Mouse (Mus musculus) kidney, embryonic 14.5 days (tissue): ENCODE results near the gene Gprin2. TPM values are rescaled to one million over a fixed set of nuclear protein-coding genes. Genes with fewer than 3 reads are reported as not detected.

Source experiments
- ATAC-seq: fragments of 200-750 bp; cut with Nextera tagmentation; 2 replicates; pipeline ENCODE4 v1.8.0; 2017; ENCODE audit warnings: moderate number of reproducible peaks, mild to moderate bottlenecking, moderate TSS enrichment, moderate library complexity; ENCODE audit not compliant: low FRiP score, low TSS enrichment
- H3K27ac ChIP-seq: fragments of 300-500 bp; sonication (generic); 2 replicates; pipeline ENCODE4 v1.5.1; 2014; ENCODE audit warnings: low read depth, mild to moderate bottlenecking, low read length, moderate library complexity, mixed read lengths
- H3K27me3 ChIP-seq: fragments of 300-500 bp; sonication (generic); 2 replicates; pipeline ENCODE4 v1.6.1; 2014; ENCODE audit warnings: mild to moderate bottlenecking, low read length; ENCODE audit not compliant: control insufficient read depth, insufficient read depth
- H3K36me3 ChIP-seq: fragments of 300-500 bp; sonication (generic); 2 replicates; pipeline ENCODE4 v1.6.1; 2014; ENCODE audit warnings: low read length, mixed read lengths; ENCODE audit not compliant: control insufficient read depth, insufficient read depth
- H3K4me1 ChIP-seq: fragments of 300-500 bp; sonication (generic); 2 replicates; pipeline ENCODE4 v1.6.1; 2014; ENCODE audit warnings: low read length, mixed read lengths; ENCODE audit not compliant: control insufficient read depth, insufficient read depth
- H3K4me2 ChIP-seq: fragments of 300-500 bp; sonication (generic); replicated peaks from 2 replicates; pipeline ENCODE4 v1.6.1; 2014; ENCODE audit warnings: low read depth, mild to moderate bottlenecking, low read length
- H3K4me3 ChIP-seq: fragments of 300-500 bp; sonication (generic); 2 replicates; pipeline ENCODE4 v1.5.1; 2014; ENCODE audit warnings: mild to moderate bottlenecking, low read length
- H3K9ac ChIP-seq: fragments of 300-500 bp; sonication (generic); 2 replicates; pipeline ENCODE4 v1.6.1; 2014; ENCODE audit warnings: low read depth, mild to moderate bottlenecking, low read length, moderate library complexity
- H3K9me3 ChIP-seq: fragments of 300-500 bp; sonication (generic); 2 replicates; pipeline ENCODE4 v1.6.1; 2016; ENCODE audit warnings: low read length; ENCODE audit not compliant: control insufficient read depth
- WGBS: fragments of 180-500 bp; shearing (Covaris S2); extraction: QIAGEN DNeasy Blood & Tissue Kit; methylation state at CpG from one replicate; pipeline ENCODE4 v1.1.7; 2014; 5-methylcytosine and 5-hydroxymethylcytosine counted together
- polyA plus RNA-seq: library from polyadenylated mRNA; unstranded; fragments of >200 nt; fragmentation: Nextera tagmentation; extraction: Ambion mirVana; gene quantifications from 2 replicates; pipeline ENCODE4 v1.2.1, GENCODE M21; 2014

Gene Gprin2
- polyA plus RNA-seq, 1 experiment from 2014 or later: 0.42 TPM

DNA sequence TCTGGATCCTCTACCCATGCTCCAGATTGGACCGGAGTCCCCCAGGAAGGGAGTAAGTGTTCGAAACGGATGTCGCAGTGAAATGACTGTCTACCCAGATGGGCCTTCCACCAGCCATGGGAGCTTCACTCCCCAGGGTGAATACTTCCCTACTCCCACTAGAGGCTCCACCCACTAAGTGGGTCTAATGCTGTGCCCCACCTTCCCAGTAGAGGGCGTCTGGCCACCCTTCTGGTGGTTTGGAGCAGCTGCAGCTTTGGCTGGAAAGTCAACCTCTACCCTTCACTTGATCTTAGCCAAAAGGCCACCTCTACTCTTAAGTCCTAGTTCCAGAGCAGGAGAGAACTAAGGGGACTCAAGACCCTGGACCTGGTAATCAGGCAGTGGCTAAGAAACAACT lies 12.8 kb downstream of the Gprin2 start:
- H3K4me2 ChIP-seq: no peak overlapping the region
- no peak for ATAC-seq
- H3K9ac ChIP-seq: no peak overlapping the region
- no peak overlapping the region for H3K27ac ChIP-seq
- no peaks in the 10 kb centered on the region for H3K4me1 ChIP-seq
- H3K27me3 ChIP-seq: no peaks in the 10 kb centered on the region
- WGBS: 76% methylated on average over 5 of the region's 5 CpGs
- H3K9me3 ChIP-seq: no peaks in the 10 kb centered on the region
- no peak overlapping the region for H3K4me3 ChIP-seq
- H3K36me3 ChIP-seq: no peaks in the 10 kb centered on the region

- no peak overlapping the region for H3K27ac ChIP-seq
- H3K4me1 ChIP-seq: no peaks in the 10 kb centered on the region
- H3K9me3 ChIP-seq: no peaks in the 10 kb centered on the region
- no peak overlapping the region for H3K9ac ChIP-seq
- WGBS: 92% methylated on average over 1 of the region's 1 CpGs
- H3K36me3 ChIP-seq: no peaks in the 10 kb centered on the region
- H3K4me3 ChIP-seq: no peak overlapping the region
- ATAC-seq: no peak
- H3K27me3 ChIP-seq: no peaks in the 10 kb centered on the region
- no peak overlapping the region for H3K4me2 ChIP-seq
Observed at GRCm38 (mm10) chr14:34183101-34183500, 18.4 kb downstream of the Gprin2 start.

DNA sequence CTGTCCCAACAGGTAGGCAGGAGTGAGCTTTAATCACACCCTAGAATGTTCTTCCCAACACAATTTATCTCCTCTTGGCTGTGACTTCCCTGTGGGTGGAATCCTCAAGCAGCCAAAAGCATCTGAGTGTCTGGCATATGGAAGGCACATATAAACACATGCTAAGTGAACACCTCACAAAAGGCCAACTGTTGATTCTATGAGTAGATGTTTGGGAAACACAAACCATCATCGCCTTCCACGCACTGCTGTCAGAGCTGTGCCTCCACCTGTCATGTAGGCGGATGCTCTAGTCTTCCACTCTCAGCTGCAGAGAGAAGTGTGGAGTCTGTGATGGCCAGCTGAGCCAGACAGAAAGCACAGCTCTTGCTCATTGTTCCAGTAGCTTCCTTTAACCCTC lies 22.1 kb downstream of the Gprin2 start:
- H3K36me3 ChIP-seq: no peaks in the 10 kb centered on the region
- H3K27ac ChIP-seq: no peak overlapping the region
- no peak overlapping the region for H3K4me2 ChIP-seq
- no peak overlapping the region for H3K9ac ChIP-seq
- H3K27me3 ChIP-seq: no peaks in the 10 kb centered on the region
- no peaks in the 10 kb centered on the region for H3K4me1 ChIP-seq
- no peaks in the 10 kb centered on the region for H3K9me3 ChIP-seq
- 95% methylated on average over 3 of the region's 3 CpGs for WGBS
- no peak for ATAC-seq
- no peak overlapping the region for H3K4me3 ChIP-seq

DNA sequence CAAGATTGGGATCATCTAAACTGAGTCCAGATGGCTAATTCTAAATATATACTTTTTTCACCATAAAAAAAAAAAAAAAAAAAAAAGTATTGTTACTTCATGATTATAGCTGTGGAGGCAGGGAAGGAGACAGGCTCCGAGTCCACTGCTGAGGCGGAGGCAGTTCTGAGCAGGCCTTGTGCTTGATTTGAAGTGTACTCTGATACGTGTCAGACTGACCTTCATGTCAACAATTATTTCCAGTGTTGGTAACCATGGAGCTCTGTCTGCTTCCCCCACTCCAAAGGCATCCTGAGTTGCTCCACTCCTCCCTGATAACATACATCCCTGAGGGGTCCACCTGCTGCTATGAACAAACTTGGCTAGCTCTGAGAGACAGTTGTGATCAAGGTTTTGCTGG lies 30.3 kb downstream of the Gprin2 start:
- 92% methylated on average over 3 of the region's 3 CpGs for WGBS
- H3K36me3 ChIP-seq: no peaks in the 10 kb centered on the region
- no peak for ATAC-seq
- no peaks in the 10 kb centered on the region for H3K4me1 ChIP-seq
- H3K9me3 ChIP-seq: no peaks in the 10 kb centered on the region
- H3K27me3 ChIP-seq: 0 out of 2 replicates have a peak, but pooled peaks cover 3% of the 10 kb centered on the region
- H3K27ac ChIP-seq: no peak overlapping the region
- H3K4me2 ChIP-seq: no peak overlapping the region
- no peak overlapping the region for H3K9ac ChIP-seq
- no peak overlapping the region for H3K4me3 ChIP-seq

DNA sequence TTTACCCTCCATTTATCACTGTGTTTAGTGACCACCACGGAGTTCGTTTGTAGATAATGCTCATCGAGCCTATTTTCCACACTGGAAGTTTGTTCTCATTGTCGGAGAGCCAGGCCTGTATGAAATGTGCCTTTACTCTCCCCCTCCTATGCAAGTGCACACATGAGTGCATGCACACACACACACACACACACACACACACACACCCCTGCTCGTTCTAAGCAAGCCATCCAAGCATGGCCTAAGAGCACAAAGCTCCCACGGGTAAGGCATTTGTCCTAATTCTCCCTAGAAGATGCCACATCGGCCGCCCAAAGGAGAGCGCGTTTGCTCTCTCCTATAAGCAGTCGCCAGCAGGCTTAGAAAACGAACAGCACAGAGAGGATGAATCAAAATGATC lies 45.7 kb downstream of the Gprin2 start:
- ATAC-seq: peak; percentile 41; the same call in 1 of the 2 replicates
- 58% methylated on average over 12 of the region's 12 CpGs for WGBS
- no peak overlapping the region for H3K9ac ChIP-seq
- peaks cover 12% of the 10 kb centered on the region; the same call in 1 of the 2 replicates for H3K4me1 ChIP-seq
- H3K4me2 ChIP-seq: no peak overlapping the region
- H3K9me3 ChIP-seq: no peaks in the 10 kb centered on the region
- H3K27ac ChIP-seq: no peak overlapping the region
- no peaks in the 10 kb centered on the region for H3K36me3 ChIP-seq
- H3K27me3 ChIP-seq: no peaks in the 10 kb centered on the region
- no peak overlapping the region for H3K4me3 ChIP-seq

GRCm38 (mm10) chr14:34154601-34155337 lies 46.7 kb downstream of the Gprin2 start:
- Histone ChIP-seq H3K36me3 (no peaks in the 10 kb centered on the region), H3K4me1 (peaks cover 12% of the 10 kb centered on the region; the same call in 1 of the 2 replicates), H3K4me2 (no peak overlapping the region), H3K27ac (no peak overlapping the region), H3K9ac (no peak overlapping the region), H3K27me3 (no peaks in the 10 kb centered on the region), H3K9me3 (no peaks in the 10 kb centered on the region), H3K4me3 (no peak overlapping the region)
- 50% methylated on average over 9 of the region's 9 CpGs for WGBS
- peak; percentile 48; the same call in 1 of the 2 replicates for ATAC-seq

GRCm38 (mm10) chr14:34152342-34152741 lies 49.1 kb downstream of the Gprin2 start, which contains the start of gene Npy4r:
Gene Npy4r, minus strand, starts transcription at chr14:34152489.
- H3K27me3 ChIP-seq: no peaks in the 10 kb centered on the region
- H3K4me1 ChIP-seq: peaks cover 12% of the 10 kb centered on the region; the same call in 1 of the 2 replicates
- WGBS: 10% methylated on average over 16 of the region's 16 CpGs
- no peak within 1 kb of the TSS for H3K4me3 ChIP-seq
- H3K27ac ChIP-seq: no peak within 1 kb of the TSS
- peak within 1 kb of the TSS; percentile 21; the same call in 1 of the 2 replicates for H3K4me2 ChIP-seq
- no peak within 1 kb of the TSS for H3K9ac ChIP-seq
- H3K9me3 ChIP-seq: no peaks in the 10 kb centered on the region
- ATAC-seq: peak; percentile 90
- no peaks in the 10 kb centered on the region for H3K36me3 ChIP-seq

DNA sequence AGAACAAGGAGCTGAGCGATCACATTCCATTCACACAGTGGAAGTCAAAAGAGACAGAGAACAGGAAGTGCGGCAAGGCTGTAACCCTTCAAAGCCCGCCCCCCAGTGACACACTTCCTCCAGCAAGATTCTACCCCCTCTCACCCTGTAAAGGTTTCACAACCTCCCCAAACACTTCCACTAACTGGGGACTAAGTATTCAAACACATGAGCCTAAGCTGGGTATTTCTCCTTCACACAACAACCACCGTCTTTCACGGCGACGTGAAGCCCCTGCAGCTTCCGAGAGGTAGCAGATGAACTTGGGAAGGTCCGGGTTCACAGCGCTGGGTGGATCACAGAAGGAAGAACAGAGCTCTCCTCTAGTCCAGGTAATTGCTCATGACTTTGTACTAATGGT lies 58.5 kb downstream of the Gprin2 start:
- Histone ChIP-seq H3K4me2 (no peak overlapping the region), H3K27me3 (no peaks in the 10 kb centered on the region), H3K4me3 (no peak overlapping the region), H3K9ac (no peak overlapping the region), H3K36me3 (no peaks in the 10 kb centered on the region), H3K4me1 (no peaks in the 10 kb centered on the region), H3K9me3 (0 out of 2 replicates have a peak, but pooled peaks cover 2% of the 10 kb centered on the region), H3K27ac (no peak overlapping the region)
- 93% methylated on average over 10 of the region's 10 CpGs for WGBS
- no peak for ATAC-seq

DNA sequence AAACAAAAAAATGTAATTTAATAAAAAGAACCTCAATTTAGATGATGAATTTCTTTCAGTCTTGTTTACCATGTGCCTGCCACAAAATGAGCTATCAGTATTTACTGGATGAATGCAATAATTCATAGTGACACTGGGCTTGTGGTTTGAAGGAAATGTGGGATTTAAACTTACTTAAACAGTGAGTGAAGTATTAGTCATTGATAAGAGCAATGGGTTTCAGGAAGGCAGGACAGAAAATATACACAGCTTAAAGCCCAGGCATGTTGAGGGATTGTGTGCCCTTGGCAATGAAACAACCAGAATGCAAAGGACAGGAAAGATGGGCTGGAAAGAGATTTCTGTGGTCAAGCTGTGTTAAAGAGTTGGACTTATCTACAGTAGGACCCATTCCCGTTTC lies 59.1 kb downstream of the Gprin2 start:
- Histone ChIP-seq H3K4me3 (no peak overlapping the region), H3K27me3 (no peaks in the 10 kb centered on the region), H3K4me1 (no peaks in the 10 kb centered on the region), H3K9me3 (0 out of 2 replicates have a peak, but pooled peaks cover 2% of the 10 kb centered on the region), H3K4me2 (no peak overlapping the region), H3K9ac (no peak overlapping the region), H3K27ac (no peak overlapping the region), H3K36me3 (no peaks in the 10 kb centered on the region)
- ATAC-seq: no peak
- 88% methylated on average over 1 of the region's 1 CpGs for WGBS
